Mouse (Mus musculus) embryonic facial prominence, embryonic 13.5 days (tissue): ENCODE data around the gene Nop53. TPM values are rescaled to one million over a fixed set of nuclear protein-coding genes. Genes with fewer than 3 reads are reported as not detected.

Experiments
- ATAC-seq: fragments of 200-750 bp; cut with Nextera tagmentation; 2 replicates; pipeline ENCODE4 v1.8.0; 2017; ENCODE audit warnings: low read depth; ENCODE audit not compliant: insufficient number of reproducible peaks, insufficient read depth, low FRiP score, low TSS enrichment
- H3K27ac ChIP-seq: fragments of 300-500 bp; sonication (generic); 2 replicates; pipeline ENCODE4 v1.5.1; 2015; ENCODE audit warnings: moderate library complexity, mild to moderate bottlenecking, inconsistent platforms
- H3K27me3 ChIP-seq: fragments of 300-500 bp; sonication (generic); 2 replicates; pipeline ENCODE4 v1.6.1; 2015; ENCODE audit warnings: mild to moderate bottlenecking, inconsistent platforms
- H3K36me3 ChIP-seq: fragments of 300-500 bp; sonication (generic); 2 replicates; pipeline ENCODE4 v1.6.1; 2015; ENCODE audit warnings: mild to moderate bottlenecking, inconsistent platforms
- H3K4me1 ChIP-seq: fragments of 300-500 bp; sonication (generic); 2 replicates; pipeline ENCODE4 v1.6.1; 2015; ENCODE audit warnings: inconsistent platforms
- H3K4me2 ChIP-seq: fragments of 300-500 bp; sonication (generic); 2 replicates; pipeline ENCODE4 v1.6.1; 2015; ENCODE audit warnings: moderate library complexity, mild to moderate bottlenecking, inconsistent platforms
- H3K4me3 ChIP-seq: fragments of 300-500 bp; sonication (generic); 2 replicates; pipeline ENCODE4 v1.5.1; 2015; ENCODE audit warnings: mild to moderate bottlenecking, inconsistent platforms
- H3K9ac ChIP-seq: fragments of 300-500 bp; sonication (generic); 2 replicates; pipeline ENCODE4 v1.6.1; 2015; ENCODE audit warnings: mild to moderate bottlenecking, inconsistent platforms
- H3K9me3 ChIP-seq: fragments of 300-500 bp; sonication (generic); 2 replicates; pipeline ENCODE4 v1.6.1; 2016; ENCODE audit warnings: inconsistent platforms
- WGBS: fragments of 180-500 bp; shearing (Covaris S2); methylation state at CpG from one replicate; pipeline ENCODE4 v1.1.7; 2015; ENCODE audit warnings: mixed read lengths; 5-methylcytosine and 5-hydroxymethylcytosine counted together
- polyA plus RNA-seq: library from polyadenylated mRNA; unstranded; fragments of >200 nt; fragmentation: Nextera tagmentation; extraction: Ambion mirVana; gene quantifications from 2 replicates; pipeline ENCODE4 v1.2.1, GENCODE M21; 2015

Nop53 gene
- polyA plus RNA-seq, 1 experiment from 2014 or later = 210 TPM

DNA sequence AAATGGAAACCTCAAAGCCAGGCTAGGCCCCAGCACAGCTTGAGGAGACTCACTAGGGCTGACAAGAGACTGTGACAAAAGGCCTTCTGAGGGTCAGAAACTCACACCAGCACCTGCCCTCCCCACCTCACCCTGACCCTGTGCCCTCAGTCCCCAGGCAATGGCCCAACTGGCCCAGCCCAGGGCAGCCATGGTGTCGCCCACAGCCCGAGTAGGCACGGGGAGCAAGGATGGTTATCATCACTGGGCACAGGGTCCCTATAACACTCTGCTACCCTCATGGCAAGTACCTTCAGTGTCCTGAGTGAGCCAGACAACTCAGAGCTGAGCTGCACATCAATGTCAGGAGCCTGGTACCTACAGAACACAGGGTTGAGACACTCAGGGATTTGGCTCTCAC lies 7.3 kb downstream of the Nop53 start:
- Histone ChIP-seq H3K27ac (no peak overlapping the region), H3K4me3 (no peak overlapping the region), H3K9ac (no peak overlapping the region), H3K36me3 (peaks cover 89% of the 10 kb centered on the region), H3K9me3 (0 out of 2 replicates have a peak, but pooled peaks cover 5% of the 10 kb centered on the region), H3K4me1 (peaks cover 5% of the 10 kb centered on the region), H3K27me3 (no peaks in the 10 kb centered on the region), H3K4me2 (no peak overlapping the region)
- 92% methylated on average over 3 of the region's 3 CpGs for WGBS
- no peak for ATAC-seq

DNA sequence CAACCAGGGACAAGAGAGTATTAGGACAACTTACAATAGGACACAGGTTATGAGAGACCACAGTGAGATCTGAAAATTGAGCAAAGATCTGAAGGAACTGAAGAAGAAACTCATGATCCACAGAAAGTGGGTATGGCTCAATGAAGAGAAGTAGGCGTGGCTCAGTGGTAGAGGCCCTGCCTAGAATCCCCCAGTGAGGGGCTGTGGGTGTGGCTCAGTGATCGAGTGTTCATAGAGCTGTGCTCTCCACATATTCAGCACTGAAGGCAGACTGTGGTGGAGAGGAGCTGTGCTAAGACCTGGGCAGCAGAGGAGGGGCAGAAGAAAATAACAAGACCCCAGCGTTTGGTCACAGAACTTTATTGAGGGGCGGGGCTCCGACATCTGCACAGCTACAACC lies 8.4 kb downstream of the Nop53 start:
- H3K27me3 ChIP-seq = no peaks in the 10 kb centered on the region
- no peak overlapping the region for H3K4me2 ChIP-seq
- 0 out of 2 replicates have a peak, but pooled peaks cover 5% of the 10 kb centered on the region for H3K9me3 ChIP-seq
- no peak overlapping the region for H3K27ac ChIP-seq
- peaks cover 9% of the 10 kb centered on the region for H3K4me1 ChIP-seq
- ATAC-seq = no peak
- no peak overlapping the region for H3K9ac ChIP-seq
- H3K4me3 ChIP-seq = no peak overlapping the region
- WGBS = 90% methylated on average over 5 of the region's 5 CpGs
- peaks cover 77% of the 10 kb centered on the region for H3K36me3 ChIP-seq

DNA sequence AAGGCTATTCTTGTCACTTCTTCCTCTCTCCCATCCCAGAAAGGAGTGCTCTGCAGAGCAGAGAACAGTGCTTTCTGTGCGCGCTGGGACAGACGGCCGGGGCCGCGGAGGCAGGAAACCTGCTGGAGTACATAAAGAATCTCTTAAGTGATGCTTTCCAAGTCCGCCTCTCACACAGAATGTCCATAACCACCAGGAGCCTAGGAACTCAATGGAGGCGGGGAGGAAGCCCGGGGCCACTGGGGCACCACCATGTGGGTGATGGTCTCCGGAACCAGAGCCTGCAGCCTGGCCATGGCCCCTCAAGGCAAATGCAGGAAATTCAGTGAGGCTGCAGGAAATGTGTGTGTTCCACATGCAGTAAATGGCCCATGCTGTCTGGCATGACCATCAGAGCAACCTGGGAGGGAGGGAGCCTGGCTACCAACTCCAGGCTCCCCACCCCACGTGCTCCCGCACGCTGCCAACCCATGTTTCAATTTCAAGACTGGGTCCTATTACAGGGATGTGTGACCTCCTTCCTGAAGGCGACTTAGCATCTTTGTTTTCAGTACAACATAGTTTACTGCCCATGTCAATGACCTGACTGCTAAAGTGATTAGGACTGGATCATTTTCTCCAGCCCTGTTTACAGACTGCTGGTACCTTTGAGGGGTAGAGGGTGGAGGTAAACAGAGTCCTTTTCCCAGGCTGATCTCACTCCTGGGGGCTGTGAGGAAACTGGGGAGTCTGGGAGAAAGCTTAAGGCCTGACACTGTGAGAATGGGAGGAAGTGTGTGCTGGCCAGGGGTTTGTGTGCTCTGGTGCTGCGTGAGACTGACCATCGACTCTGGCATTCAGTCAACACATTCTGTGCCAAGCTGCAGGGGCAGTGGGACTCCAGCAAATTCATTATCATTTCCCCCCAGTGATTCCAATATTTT lies 12.2 kb downstream of the Nop53 start:
- Histone ChIP-seq H3K36me3 (peaks cover 39% of the 10 kb centered on the region), H3K9ac (0 out of 2 replicates have a peak overlapping the region, but pooled peaks have one; percentile 40), H3K27me3 (no peaks in the 10 kb centered on the region), H3K27ac (peak overlapping the region; percentile 55), H3K9me3 (0 out of 2 replicates have a peak, but pooled peaks cover 5% of the 10 kb centered on the region), H3K4me2 (no peak overlapping the region), H3K4me1 (peaks cover 9% of the 10 kb centered on the region), H3K4me3 (no peak overlapping the region)
- 42% methylated on average over 16 of the region's 16 CpGs for WGBS
- ATAC-seq = no peak

DNA sequence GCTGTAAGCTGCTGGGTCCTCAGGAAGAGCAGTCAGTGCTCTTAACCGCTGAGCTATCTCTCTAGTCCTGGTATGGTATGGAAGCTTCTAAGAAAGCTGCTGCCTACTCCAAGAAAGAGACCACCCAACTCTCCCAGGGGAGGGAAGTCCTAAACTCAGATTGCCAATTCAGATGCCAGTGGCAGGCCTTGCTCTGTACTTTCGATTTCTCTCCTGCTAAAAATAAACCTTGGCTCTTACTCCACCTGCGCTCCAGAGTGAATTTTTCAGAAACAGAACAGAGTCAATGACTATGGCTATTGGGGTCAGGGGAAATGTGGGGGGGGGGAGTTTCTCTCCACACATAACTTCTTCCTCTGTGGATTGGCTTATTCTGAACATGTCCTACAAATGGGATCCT lies 14.2 kb downstream of the Nop53 start:
- H3K4me1 ChIP-seq = peaks cover 9% of the 10 kb centered on the region
- peaks cover 19% of the 10 kb centered on the region for H3K36me3 ChIP-seq
- H3K27me3 ChIP-seq = no peaks in the 10 kb centered on the region
- no peak overlapping the region for H3K27ac ChIP-seq
- 0 out of 2 replicates have a peak, but pooled peaks cover 5% of the 10 kb centered on the region for H3K9me3 ChIP-seq
- ATAC-seq = no peak
- H3K9ac ChIP-seq = no peak overlapping the region
- H3K4me3 ChIP-seq = no peak overlapping the region
- 69% methylated on average over 3 of the region's 3 CpGs for WGBS
- H3K4me2 ChIP-seq = no peak overlapping the region

DNA sequence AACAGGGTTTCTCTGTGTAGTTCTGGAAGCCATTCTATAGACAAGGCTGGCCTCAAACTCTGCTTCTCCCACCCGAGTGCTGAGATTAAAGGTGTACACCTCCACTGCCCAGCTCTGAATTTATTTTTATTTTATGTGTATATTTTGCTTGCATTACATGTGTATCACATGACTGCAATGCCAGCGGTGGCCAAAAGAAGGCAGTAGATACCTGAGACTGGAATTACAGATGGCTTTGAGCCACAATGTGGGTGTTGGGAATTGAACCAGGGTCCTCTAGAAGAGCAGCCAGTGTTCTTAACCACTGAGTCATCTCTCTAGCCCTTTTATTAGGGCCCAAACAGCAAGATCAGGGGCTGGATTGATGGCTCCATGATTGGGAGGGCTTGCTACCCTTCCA lies 15.3 kb downstream of the Nop53 start:
- Histone ChIP-seq H3K27ac (no peak overlapping the region), H3K4me1 (peaks cover 9% of the 10 kb centered on the region), H3K27me3 (no peaks in the 10 kb centered on the region), H3K9me3 (0 out of 2 replicates have a peak, but pooled peaks cover 5% of the 10 kb centered on the region), H3K4me2 (no peak overlapping the region), H3K36me3 (peaks cover 8% of the 10 kb centered on the region), H3K4me3 (no peak overlapping the region), H3K9ac (no peak overlapping the region)
- 64% methylated on average over 2 of the region's 2 CpGs for WGBS
- ATAC-seq = no peak

DNA sequence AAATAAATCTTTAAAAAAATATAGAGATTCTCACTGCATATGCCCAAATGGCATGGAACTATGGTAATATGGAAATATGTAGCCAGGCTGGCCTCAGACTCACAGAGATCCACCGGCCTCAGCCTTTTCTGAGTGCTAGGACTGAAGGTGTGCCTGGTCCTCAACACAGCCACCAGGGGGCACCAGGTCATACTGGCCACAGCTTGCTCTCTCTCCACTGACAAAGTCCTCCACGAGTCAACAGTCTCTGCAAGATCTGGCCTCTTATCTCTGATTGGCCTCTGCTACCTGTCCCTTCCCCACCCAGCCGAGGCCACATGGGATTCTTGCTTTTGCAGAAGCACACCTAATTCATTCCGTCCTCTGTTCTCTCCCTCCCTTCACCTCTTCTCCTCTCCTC lies 16.0 kb downstream of the Nop53 start:
- Histone ChIP-seq H3K4me1 (peaks cover 9% of the 10 kb centered on the region), H3K27me3 (no peaks in the 10 kb centered on the region), H3K9ac (no peak overlapping the region), H3K4me2 (no peak overlapping the region), H3K9me3 (no peaks in the 10 kb centered on the region), H3K36me3 (0 out of 2 replicates have a peak, but pooled peaks cover 3% of the 10 kb centered on the region), H3K4me3 (no peak overlapping the region), H3K27ac (no peak overlapping the region)
- 26% methylated on average over 4 of the region's 4 CpGs for WGBS
- no peak for ATAC-seq

DNA sequence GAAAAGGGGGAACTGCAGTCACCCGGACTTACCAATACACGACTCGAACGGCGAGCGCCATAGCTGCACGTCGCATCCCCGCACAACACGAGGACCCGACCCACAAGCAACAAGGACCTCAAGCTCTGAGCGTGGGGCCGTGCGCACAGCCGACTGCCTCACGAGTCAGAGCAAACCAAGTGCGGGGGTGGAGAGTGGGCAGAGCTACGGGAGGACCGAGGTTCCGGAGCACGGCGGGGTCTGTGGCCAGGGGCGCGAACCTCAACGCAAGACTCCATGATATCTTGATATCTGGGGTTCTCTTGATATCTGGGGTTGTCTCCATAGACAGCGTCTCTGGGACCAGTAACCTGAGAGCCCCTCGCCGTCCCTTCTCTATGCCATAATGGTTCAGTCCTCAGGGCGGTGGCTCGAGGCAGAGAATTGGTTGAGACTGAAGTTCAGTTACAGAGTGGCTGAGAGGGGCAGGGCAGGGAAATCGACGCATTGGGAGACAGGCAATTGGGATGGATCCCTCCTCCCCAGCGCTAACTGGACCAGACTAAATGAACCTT lies 23.6 kb downstream of the Nop53 start, which contains the start of gene Selenow:
Gene Selenow, minus strand, starts transcription at position 183 of the 554 bp plus-strand sequence.
- peaks cover 33% of the 10 kb centered on the region for H3K36me3 ChIP-seq
- H3K4me3 ChIP-seq = peak within 1 kb of the TSS; percentile 70

DNA sequence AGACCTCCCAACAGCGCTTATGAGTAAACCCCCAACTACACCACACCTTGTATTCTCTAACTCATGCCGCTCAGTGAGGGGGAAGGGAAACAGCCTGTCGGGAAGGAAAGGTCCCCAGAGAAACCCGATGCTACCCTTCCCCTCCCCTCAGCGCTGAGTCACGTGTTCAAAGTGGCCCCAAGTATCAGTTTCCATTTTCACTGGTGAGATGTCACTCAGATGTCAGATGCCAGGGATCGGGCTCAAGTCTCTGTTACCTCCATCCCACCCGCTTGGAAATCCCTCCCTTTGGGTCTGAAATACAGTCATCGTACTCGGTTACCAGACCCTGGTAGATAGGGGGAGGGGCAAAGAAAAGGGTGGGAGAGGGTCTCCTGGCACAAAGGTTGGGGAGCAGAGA lies 24.1 kb downstream of the Nop53 start:
- Histone ChIP-seq H3K9ac (peak overlapping the region; percentile 81), H3K27me3 (no peaks in the 10 kb centered on the region), H3K4me3 (peak overlapping the region; percentile 70), H3K27ac (peak overlapping the region; percentile 91), H3K4me1 (peaks cover 23% of the 10 kb centered on the region), H3K9me3 (no peaks in the 10 kb centered on the region), H3K4me2 (peak overlapping the region; percentile 73), H3K36me3 (peaks cover 38% of the 10 kb centered on the region)
- peak; percentile 7; the same call in 1 of the 2 replicates for ATAC-seq
- 0% methylated on average over 10 of the region's 10 CpGs for WGBS

More for the DNA sequence above, 23.6 kb downstream of the Nop53 start, which contains the start of gene Selenow:
- no peaks in the 10 kb centered on the region for H3K27me3 ChIP-seq
- peaks cover 23% of the 10 kb centered on the region for H3K4me1 ChIP-seq
- no peaks in the 10 kb centered on the region for H3K9me3 ChIP-seq
- H3K4me2 ChIP-seq = peak within 1 kb of the TSS; percentile 73
- peak; percentile 88 for ATAC-seq
- peak within 1 kb of the TSS; percentile 81 for H3K9ac ChIP-seq
- WGBS = 0% methylated on average over 33 of the region's 33 CpGs
- peak within 1 kb of the TSS; percentile 91 for H3K27ac ChIP-seq

DNA sequence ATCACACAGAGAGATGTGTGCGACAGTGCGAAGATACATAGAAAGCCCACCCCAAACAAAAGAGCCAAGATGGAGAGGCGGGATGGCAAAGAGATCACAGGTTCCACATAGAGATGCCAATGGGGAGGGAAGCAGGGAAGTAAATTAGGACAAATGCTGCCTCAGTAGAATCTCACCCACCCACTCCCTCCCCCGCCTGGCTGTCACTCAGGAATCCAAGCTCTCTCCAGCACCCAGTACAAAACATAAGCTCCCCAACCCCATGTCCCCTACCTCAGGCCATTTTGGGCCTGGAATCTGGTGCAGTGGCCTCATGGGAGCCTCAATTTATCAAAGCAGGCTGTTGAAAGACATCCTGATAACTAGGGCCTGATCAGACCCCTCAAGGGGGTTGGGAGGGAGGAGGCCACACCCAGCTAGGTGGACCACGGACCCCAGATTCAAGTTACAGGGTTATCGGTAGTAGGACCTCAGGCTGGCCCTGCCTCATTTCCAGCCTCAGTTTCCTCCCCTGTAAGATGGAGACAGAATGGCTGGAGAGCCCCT lies 25.2 kb downstream of the Nop53 start:
- Histone ChIP-seq H3K4me3 (peak overlapping the region; percentile 70), H3K4me1 (peaks cover 23% of the 10 kb centered on the region), H3K4me2 (peak overlapping the region; percentile 73), H3K9me3 (no peaks in the 10 kb centered on the region), H3K9ac (peak overlapping the region; percentile 81), H3K27me3 (no peaks in the 10 kb centered on the region), H3K36me3 (peaks cover 46% of the 10 kb centered on the region), H3K27ac (no peak overlapping the region)
- ATAC-seq = no peak
- WGBS = 80% methylated on average over 6 of the region's 6 CpGs

DNA sequence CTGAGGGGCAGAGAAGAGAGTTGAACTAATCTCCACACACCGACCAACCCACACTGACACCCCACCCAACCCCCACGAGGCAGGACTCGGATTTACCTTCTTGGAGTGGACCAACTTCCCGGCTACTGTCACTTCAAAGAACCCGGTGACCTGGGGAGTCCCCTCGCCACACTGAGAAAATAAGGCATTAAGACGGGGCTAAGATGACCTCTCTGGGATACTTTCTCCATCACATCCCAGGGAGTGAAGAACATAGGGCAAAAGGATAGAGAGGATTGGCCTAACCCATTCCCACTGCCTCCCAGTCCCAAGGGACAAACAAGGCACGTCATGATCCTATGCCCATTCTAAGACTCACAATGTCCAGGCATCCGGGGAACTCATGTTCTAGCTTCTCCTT lies 25.9 kb downstream of the Nop53 start:
- peak overlapping the region; percentile 73 for H3K4me2 ChIP-seq
- 93% methylated on average over 9 of the region's 9 CpGs for WGBS
- H3K4me1 ChIP-seq = peaks cover 23% of the 10 kb centered on the region
- H3K27ac ChIP-seq = no peak overlapping the region
- H3K9ac ChIP-seq = no peak overlapping the region
- H3K36me3 ChIP-seq = peaks cover 46% of the 10 kb centered on the region
- no peaks in the 10 kb centered on the region for H3K9me3 ChIP-seq
- no peaks in the 10 kb centered on the region for H3K27me3 ChIP-seq
- peak overlapping the region; percentile 70; the same call in 1 of the 2 replicates for H3K4me3 ChIP-seq
- ATAC-seq = no peak

DNA sequence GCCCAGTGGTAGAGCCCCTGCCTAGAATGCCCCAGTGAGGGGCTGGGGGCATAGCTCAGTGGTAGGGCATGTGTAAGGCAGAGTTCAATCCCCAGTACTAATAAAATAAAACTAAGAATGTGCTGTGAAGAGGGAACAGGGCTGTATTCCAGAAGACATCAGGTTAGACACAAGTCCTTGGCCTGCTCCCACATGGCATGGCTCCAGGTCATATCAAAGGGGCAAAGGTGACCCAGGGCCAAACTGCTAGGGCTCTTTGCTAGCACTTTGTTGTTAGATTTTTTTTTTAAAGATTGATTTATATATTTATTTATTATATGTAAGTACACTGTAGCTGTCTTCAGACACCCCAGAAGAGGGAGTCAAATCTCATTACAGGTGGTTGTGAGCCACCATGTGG lies 27.5 kb downstream of the Nop53 start:
- Histone ChIP-seq H3K4me2 (no peak overlapping the region), H3K27ac (no peak overlapping the region), H3K9me3 (no peaks in the 10 kb centered on the region), H3K9ac (no peak overlapping the region), H3K36me3 (peaks cover 46% of the 10 kb centered on the region), H3K4me3 (no peak overlapping the region), H3K4me1 (peaks cover 23% of the 10 kb centered on the region), H3K27me3 (no peaks in the 10 kb centered on the region)
- ATAC-seq = no peak
